Mouse (Mus musculus): Measurements from ENCODE around the gene Ngef. TPM values are rescaled to one million over a fixed set of nuclear protein-coding genes. Genes with fewer than 3 reads are reported as not detected.
A peak's percentile ranks its signal among the peaks of the same experiment; 100 is the strongest.

Gene Ngef
- polyA plus RNA-seq, 1 experiment from 2014 or later, result 3.8 TPM

DNA sequence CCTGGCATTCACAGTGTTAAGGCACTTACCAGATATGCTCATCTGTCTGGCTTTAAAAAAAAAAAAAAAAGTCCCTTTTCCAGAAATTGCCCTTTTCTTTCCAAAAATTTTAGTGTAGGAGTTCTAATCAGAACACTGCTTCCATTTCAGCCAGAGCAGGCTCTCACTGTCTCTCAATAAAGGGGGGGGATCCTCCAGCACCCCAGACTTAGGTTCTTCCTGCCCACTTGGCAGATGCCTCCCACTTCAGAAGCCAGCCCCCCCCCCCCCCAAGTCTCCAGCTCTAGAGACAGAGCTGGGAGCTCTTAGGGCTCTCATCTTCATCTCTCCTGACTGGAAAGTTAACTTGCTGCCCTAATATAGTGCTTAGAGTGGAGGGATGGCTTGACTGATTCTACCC lies 53.2 kb downstream of the Ngef start:
- Histone ChIP-seq H3K27ac (ENCODE audit: low read length) (no peak overlapping the region), H3K4me2 (replicated peaks; ENCODE audit: low read depth, low read length) (no peak overlapping the region)
- ATAC-seq, result no peak

DNA sequence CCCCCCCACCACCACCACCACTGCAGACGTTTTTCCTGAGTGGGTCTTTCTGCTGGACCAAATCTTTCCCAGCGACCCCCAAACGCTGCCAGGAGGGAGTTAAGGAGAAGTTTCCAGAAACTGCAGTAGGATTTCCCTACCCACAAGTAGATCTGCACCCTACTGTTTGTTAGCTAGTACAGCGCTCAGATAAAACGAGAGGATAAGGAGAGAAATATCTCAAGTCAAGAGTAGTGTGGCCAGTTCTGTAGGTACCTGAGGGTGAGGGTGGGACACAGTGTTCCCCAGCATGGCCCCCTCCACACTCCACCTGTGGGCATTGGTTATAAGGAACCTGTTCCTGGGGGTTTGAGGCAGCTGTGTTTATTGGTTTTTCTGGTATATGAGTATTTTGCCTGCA lies 62.8 kb downstream of the Ngef start:
- Histone ChIP-seq H3K27me3 (replicated peaks; ENCODE audit: insufficient read depth, low read length) (peaks cover 13% of the 10 kb centered on the region), H3K27ac (ENCODE audit: low read length) (no peak overlapping the region), H3K9me3 (ENCODE audit: low read length) (no peaks in the 10 kb centered on the region), H3K9ac (replicated peaks; ENCODE audit: low read depth) (no peak overlapping the region), H3K4me3 (ENCODE audit: low read depth, low read length) (no peak overlapping the region), H3K4me1 (ENCODE audit: insufficient read depth, low read depth, low read length) (peaks cover 8% of the 10 kb centered on the region; the same call in 1 of the 2 replicates), H3K4me2 (replicated peaks; ENCODE audit: low read depth, low read length) (no peak overlapping the region; the same call in 1 of the 2 replicates), H3K36me3 (ENCODE audit: insufficient read depth, low read length) (no peaks in the 10 kb centered on the region)
- no peak for TF ChIP-seq CTCF (IDR thresholded peaks at IDR 0.05)
- no peak for TF ChIP-seq EP300 (IDR thresholded peaks at IDR 0.05)
- DNase-seq (ENCODE audit: low spot score) (no peak), ATAC-seq (no peak)
- WGBS, result 7% methylated on average over 5 of the region's 5 CpGs

More for the DNA sequence above, 53.2 kb downstream of the Ngef start:
- Histone ChIP-seq H3K27me3 (replicated peaks; ENCODE audit: insufficient read depth, low read length) (no peaks in the 10 kb centered on the region), H3K9me3 (ENCODE audit: low read length) (no peaks in the 10 kb centered on the region), H3K36me3 (ENCODE audit: insufficient read depth, low read length) (no peaks in the 10 kb centered on the region), H3K4me3 (ENCODE audit: low read depth, low read length) (no peak overlapping the region), H3K4me1 (ENCODE audit: insufficient read depth, low read depth, low read length) (no peaks in the 10 kb centered on the region), H3K9ac (replicated peaks; ENCODE audit: low read depth) (no peak overlapping the region)
- DNase-seq (ENCODE audit: low spot score), result no peak
- TF ChIP-seq CTCF (IDR thresholded peaks at IDR 0.05) (no peak), EP300 (IDR thresholded peaks at IDR 0.05) (no peak)

DNA sequence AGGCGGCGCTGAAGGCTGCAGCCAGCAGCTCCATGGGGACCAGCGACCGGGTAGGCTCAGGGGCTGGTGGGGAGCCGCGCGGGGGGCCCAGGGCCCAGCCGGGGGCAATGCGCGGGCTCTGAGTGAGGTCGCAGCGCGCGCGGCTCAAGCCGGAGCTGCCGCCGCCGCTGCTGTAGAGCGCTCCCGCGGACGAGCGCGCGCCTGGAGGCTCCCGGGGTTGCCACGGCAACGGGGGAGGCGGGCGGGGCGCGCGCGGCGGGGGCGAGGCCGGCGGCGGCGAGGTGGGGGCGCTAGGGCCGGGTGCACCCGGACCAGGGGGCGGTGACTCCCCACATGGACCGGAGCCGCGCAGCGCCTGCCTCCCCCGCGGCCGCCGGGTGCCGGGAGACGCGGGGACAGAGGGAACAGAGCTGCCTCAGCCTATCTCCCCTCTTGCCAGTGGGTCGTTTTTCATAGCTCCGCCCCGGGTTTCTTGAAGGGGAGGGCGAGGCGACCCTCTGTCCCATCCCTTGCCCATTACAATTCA lies 63.4 kb downstream of the Ngef start:
- Histone ChIP-seq H3K27ac (ENCODE audit: low read length) (no peak overlapping the region), H3K4me3 (ENCODE audit: low read depth, low read length) (peak overlapping the region; percentile 53), H3K36me3 (ENCODE audit: insufficient read depth, low read length) (no peaks in the 10 kb centered on the region), H3K27me3 (replicated peaks; ENCODE audit: insufficient read depth, low read length) (peaks cover 13% of the 10 kb centered on the region), H3K9ac (replicated peaks; ENCODE audit: low read depth) (no peak overlapping the region), H3K4me1 (ENCODE audit: insufficient read depth, low read depth, low read length) (peaks cover 8% of the 10 kb centered on the region; the same call in 1 of the 2 replicates), H3K9me3 (ENCODE audit: low read length) (no peaks in the 10 kb centered on the region), H3K4me2 (replicated peaks; ENCODE audit: low read depth, low read length) (peak overlapping the region; percentile 97)
- peak; percentile 57 for DNase-seq (ENCODE audit: low spot score)
- WGBS, result 2% methylated on average over 13 of the region's 61 CpGs
- TF ChIP-seq CTCF (IDR thresholded peaks at IDR 0.05), result no peak
- TF ChIP-seq EP300 (IDR thresholded peaks at IDR 0.05), result no peak
- peak; percentile 80 for ATAC-seq

DNA sequence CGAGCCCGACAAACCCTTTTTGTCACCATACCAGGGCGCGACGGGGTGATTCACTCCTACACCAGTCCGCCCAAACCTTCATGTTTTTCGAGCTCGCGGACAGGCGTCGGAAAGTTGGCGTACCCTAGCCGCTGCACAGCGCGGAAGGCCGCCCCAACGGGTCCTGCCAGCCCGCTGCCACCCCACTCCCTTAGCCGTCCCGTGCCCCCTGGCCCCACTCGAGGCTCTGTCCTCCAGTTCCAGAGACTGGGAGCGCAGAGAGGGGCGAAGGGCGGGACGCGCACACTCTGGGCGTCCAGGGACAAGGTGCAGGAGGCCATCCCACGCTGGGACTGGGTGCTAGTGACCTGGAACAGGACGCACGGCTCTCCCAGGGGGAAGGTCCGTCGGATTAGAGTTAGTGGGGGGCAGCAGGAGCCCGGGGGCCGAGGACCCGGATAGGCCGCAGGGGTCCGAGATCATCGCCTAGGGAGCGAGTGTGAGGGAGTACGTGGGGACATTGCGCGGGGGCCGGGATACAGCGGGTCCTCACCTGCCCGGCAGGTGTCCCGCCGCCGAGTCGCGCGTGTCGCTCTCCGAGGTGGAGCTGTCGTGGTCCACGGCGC lies 64.0 kb downstream of the Ngef start, which contains the start of gene Neu2:
Gene Neu2, plus strand, starts transcription at position 329 of the 605 bp plus-strand sequence.
- ATAC-seq, result peak; percentile 22
- peaks cover 13% of the 10 kb centered on the region for H3K27me3 ChIP-seq (replicated peaks; ENCODE audit: insufficient read depth, low read length)
- H3K27ac ChIP-seq (ENCODE audit: low read length), result no peak within 1 kb of the TSS
- TF ChIP-seq CTCF (IDR thresholded peaks at IDR 0.05), result no peak
- TF ChIP-seq EP300 (IDR thresholded peaks at IDR 0.05), result no peak
- WGBS, result 2% methylated on average over 49 of the region's 56 CpGs
- peaks cover 8% of the 10 kb centered on the region; the same call in 1 of the 2 replicates for H3K4me1 ChIP-seq (ENCODE audit: insufficient read depth, low read depth, low read length)
- peak within 1 kb of the TSS; percentile 53 for H3K4me3 ChIP-seq (ENCODE audit: low read depth, low read length)
- no peak within 1 kb of the TSS for H3K9ac ChIP-seq (replicated peaks; ENCODE audit: low read depth)
- no peaks in the 10 kb centered on the region for H3K9me3 ChIP-seq (ENCODE audit: low read length)
- H3K4me2 ChIP-seq (replicated peaks; ENCODE audit: low read depth, low read length), result peak within 1 kb of the TSS; percentile 97
- DNase-seq (ENCODE audit: low spot score), result no peak
- no peaks in the 10 kb centered on the region for H3K36me3 ChIP-seq (ENCODE audit: insufficient read depth, low read length)

DNA sequence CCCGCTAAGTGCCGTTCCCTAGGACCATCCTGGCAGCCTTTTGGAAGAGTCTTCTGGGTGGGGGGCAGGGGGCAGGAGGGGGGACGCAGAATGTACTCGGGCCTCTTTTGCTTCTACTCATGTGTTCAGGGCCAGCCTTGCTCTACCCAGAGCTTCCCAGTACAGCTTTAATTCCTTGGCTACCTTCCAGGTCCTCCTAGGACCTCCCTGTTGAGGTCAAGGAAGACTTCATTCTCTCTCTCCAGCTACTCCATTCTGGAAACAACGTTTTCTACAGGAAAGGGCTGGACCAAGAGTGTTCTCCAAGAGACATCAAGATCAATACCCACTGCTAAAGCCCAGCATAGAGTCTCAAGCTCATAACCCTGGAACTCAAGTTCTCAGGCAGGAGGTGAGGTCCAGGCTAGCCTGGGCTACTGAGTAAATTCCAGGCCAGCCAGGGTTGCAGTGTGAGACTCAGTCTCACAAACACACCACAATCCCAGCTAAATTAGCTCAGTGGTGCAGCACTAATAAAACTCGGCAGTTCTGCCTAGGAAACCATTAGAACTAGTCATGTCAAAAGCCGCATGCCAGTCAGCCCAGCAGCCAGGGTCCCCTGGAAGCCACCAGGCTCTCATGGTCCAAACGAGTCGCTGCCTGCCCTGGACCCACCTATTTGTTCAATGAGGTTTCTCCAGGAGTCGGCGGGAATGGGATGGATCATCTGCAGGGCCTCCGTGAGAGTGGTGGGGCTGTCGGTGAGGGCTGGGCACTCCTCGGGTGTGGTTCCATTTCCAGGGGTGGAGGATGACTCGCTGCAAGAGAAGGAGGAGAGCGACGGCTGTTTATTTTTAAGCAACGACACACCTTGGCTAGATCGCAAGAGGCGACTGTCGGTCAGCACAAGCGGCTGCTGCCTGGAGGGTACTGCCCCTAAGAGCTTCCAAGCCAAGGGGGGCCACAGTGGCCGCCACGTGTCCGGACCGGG lies 64.8 kb downstream of the Ngef start:
- ATAC-seq, result no peak

DNA sequence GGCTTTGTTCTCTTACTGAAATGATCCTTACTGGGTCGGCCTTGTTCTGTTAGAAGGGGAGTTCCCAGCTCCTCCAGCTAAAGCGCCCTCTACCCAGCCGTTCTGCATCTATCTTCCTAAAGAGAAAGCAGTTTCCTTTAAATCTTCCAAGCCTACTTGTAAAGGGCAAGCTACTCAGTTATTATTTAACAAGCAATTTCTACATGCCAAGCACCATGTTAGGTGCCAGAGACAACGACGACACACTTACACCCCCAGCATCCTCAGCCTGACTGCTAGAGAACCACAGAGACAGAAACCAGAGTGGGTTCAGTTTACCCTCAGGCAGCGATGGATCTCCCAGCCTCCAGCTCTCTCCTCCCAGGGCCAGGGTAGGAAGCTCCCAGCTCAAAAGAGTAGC lies 65.8 kb downstream of the Ngef start:
- H3K9ac ChIP-seq (replicated peaks; ENCODE audit: low read depth), result no peak overlapping the region
- peaks cover 8% of the 10 kb centered on the region; the same call in 1 of the 2 replicates for H3K4me1 ChIP-seq (ENCODE audit: insufficient read depth, low read depth, low read length)
- ATAC-seq (no peak), DNase-seq (ENCODE audit: low spot score) (no peak)
- H3K4me3 ChIP-seq (ENCODE audit: low read depth, low read length), result no peak overlapping the region
- 63% methylated on average over 6 of the region's 6 CpGs for WGBS
- H3K9me3 ChIP-seq (ENCODE audit: low read length), result no peaks in the 10 kb centered on the region
- H3K36me3 ChIP-seq (ENCODE audit: insufficient read depth, low read length), result no peaks in the 10 kb centered on the region
- no peak overlapping the region for H3K27ac ChIP-seq (ENCODE audit: low read length)
- TF ChIP-seq EP300 (IDR thresholded peaks at IDR 0.05), result no peak
- no peak for TF ChIP-seq CTCF (IDR thresholded peaks at IDR 0.05)
- H3K4me2 ChIP-seq (replicated peaks; ENCODE audit: low read depth, low read length), result no peak overlapping the region
- peaks cover 13% of the 10 kb centered on the region for H3K27me3 ChIP-seq (replicated peaks; ENCODE audit: insufficient read depth, low read length)

More for the DNA sequence above, 64.8 kb downstream of the Ngef start:
- Histone ChIP-seq H3K27me3 (replicated peaks; ENCODE audit: insufficient read depth, low read length) (peaks cover 13% of the 10 kb centered on the region), H3K27ac (ENCODE audit: low read length) (no peak overlapping the region), H3K9me3 (ENCODE audit: low read length) (no peaks in the 10 kb centered on the region), H3K4me3 (ENCODE audit: low read depth, low read length) (peak overlapping the region; percentile 53), H3K4me2 (replicated peaks; ENCODE audit: low read depth, low read length) (peak overlapping the region; percentile 97), H3K4me1 (ENCODE audit: insufficient read depth, low read depth, low read length) (peaks cover 8% of the 10 kb centered on the region; the same call in 1 of the 2 replicates), H3K9ac (replicated peaks; ENCODE audit: low read depth) (no peak overlapping the region), H3K36me3 (ENCODE audit: insufficient read depth, low read length) (no peaks in the 10 kb centered on the region)
- TF ChIP-seq EP300 (IDR thresholded peaks at IDR 0.05) (no peak), CTCF (IDR thresholded peaks at IDR 0.05) (no peak)
- DNase-seq (ENCODE audit: low spot score), result peak; percentile 8
- 19% methylated on average over 26 of the region's 26 CpGs for WGBS
